Mouse (Mus musculus): ENCODE data around the gene Atp8b4. TPM values are rescaled to one million over a fixed set of nuclear protein-coding genes. Genes with fewer than 3 reads are reported as not detected.

Gene Atp8b4
- polyA plus RNA-seq, 1 experiment = 1.8 TPM

DNA sequence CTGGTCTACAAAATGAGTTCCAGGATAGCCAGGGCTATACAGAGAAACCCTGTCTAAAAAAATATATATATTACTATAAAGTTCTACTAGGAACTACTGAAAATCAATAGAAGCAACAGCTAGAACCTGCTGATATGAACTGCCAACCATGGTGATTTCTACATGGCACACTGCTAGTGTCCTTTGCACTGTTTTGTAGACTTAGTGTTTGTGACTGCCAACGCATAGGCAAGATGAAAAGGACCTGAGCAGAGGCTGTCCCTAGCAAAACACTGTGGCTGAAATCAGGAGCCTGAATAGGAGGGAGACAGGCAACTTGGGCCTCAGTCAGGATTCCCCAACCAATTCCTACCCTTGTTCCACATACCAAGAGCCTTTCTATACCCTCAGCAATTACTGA, 141.2 kb downstream of the Atp8b4 start:
- 87% methylated on average over 1 of the region's 1 CpGs for WGBS
- no peak for DNase-seq
- Histone ChIP-seq H3K4me3 (replicated peaks; ENCODE audit: extremely low read depth, low read depth, low read length) (no peak overlapping the region), H3K4me1 (ENCODE audit: control insufficient read depth, insufficient read depth, low read length) (no peaks in the 10 kb centered on the region)
- TF ChIP-seq CTCF (IDR thresholded peaks at IDR 0.05; ENCODE audit: insufficient read depth, low read length) = no peak
- no peak for TF ChIP-seq POLR2A (IDR thresholded peaks at IDR 0.05; ENCODE audit: borderline replicate concordance, extremely low read depth, low read depth, low read length)

GRCm38 (mm10) chr2:126358741-126359140, 141.7 kb downstream of the Atp8b4 start:
- no peak overlapping the region for H3K4me3 ChIP-seq (replicated peaks; ENCODE audit: extremely low read depth, low read depth, low read length)
- TF ChIP-seq POLR2A (IDR thresholded peaks at IDR 0.05; ENCODE audit: borderline replicate concordance, extremely low read depth, low read depth, low read length) (no peak), CTCF (IDR thresholded peaks at IDR 0.05; ENCODE audit: insufficient read depth, low read length) (no peak)
- no peak for DNase-seq
- WGBS = 89% methylated on average over 5 of the region's 5 CpGs
- H3K4me1 ChIP-seq (ENCODE audit: control insufficient read depth, insufficient read depth, low read length) = no peaks in the 10 kb centered on the region

DNA sequence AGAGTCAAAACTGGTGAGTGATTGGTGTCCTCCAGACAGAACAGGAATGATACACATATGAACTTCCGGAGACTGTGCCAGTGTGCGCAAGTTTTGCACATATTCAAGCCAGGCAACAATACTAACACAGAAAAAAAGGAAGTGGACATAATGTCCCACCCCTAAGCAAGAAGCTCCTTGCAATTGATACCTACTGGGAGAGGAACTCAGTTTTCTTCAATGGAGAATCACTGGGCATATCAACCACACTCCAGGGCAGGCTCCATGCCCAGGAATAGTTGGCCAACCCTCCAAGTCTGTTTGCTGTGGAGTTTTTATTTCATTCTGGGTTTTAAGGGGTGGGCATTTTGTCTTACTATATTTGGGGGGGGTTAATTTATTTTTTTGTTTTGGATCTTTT, 145.2 kb downstream of the Atp8b4 start:
- H3K4me3 ChIP-seq (replicated peaks; ENCODE audit: extremely low read depth, low read depth, low read length) = no peak overlapping the region
- H3K4me1 ChIP-seq (ENCODE audit: control insufficient read depth, insufficient read depth, low read length) = no peaks in the 10 kb centered on the region
- DNase-seq = no peak
- 88% methylated on average over 2 of the region's 2 CpGs for WGBS
- TF ChIP-seq POLR2A (IDR thresholded peaks at IDR 0.05; ENCODE audit: borderline replicate concordance, extremely low read depth, low read depth, low read length) (no peak), CTCF (IDR thresholded peaks at IDR 0.05; ENCODE audit: insufficient read depth, low read length) (no peak)

- no peak for DNase-seq
- TF ChIP-seq POLR2A (IDR thresholded peaks at IDR 0.05; ENCODE audit: borderline replicate concordance, extremely low read depth, low read depth, low read length) (no peak), CTCF (IDR thresholded peaks at IDR 0.05; ENCODE audit: insufficient read depth, low read length) (no peak)
- no peak overlapping the region for H3K4me3 ChIP-seq (replicated peaks; ENCODE audit: extremely low read depth, low read depth, low read length)
- no peaks in the 10 kb centered on the region for H3K4me1 ChIP-seq (ENCODE audit: control insufficient read depth, insufficient read depth, low read length)
- WGBS = 59% methylated on average over 1 of the region's 1 CpGs
These were observed 148.7 kb downstream of the Atp8b4 start for GRCm38 (mm10) chr2:126351811-126352210.

DNA sequence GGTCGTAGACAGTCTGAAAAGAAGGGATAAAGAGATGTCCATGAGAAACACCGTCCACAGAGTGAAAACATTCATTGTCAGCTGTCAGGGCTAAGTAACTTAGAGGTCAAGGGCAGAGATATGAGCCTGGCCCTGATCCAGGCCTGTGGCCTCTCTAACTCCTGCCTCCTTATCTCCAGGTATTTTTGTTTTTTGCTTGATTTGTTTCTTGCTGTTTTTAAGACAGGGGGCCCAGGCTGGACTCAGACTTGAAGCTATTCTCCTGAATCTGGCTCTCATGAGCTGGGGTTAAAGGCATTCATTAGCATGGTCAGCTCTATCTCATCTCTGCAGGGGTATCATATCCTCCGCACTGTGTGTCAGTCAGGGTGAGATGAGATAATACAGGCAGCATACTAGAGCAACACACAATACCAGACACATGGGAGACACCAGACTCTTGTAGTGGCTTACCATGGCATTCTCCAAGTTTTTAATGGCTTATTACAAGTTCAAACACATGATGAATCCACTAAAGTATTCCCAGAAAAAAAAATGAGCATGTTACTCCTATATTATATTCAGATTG, 157.4 kb downstream of the Atp8b4 start:
- TF ChIP-seq POLR2A (IDR thresholded peaks at IDR 0.05; ENCODE audit: borderline replicate concordance, extremely low read depth, low read depth, low read length) (no peak), CTCF (IDR thresholded peaks at IDR 0.05; ENCODE audit: insufficient read depth, low read length) (no peak)
- DNase-seq = no peak
- WGBS = 66% methylated on average over 3 of the region's 3 CpGs
- H3K4me3 ChIP-seq (replicated peaks; ENCODE audit: extremely low read depth, low read depth, low read length) = no peak overlapping the region
- no peaks in the 10 kb centered on the region for H3K4me1 ChIP-seq (ENCODE audit: control insufficient read depth, insufficient read depth, low read length)

DNA sequence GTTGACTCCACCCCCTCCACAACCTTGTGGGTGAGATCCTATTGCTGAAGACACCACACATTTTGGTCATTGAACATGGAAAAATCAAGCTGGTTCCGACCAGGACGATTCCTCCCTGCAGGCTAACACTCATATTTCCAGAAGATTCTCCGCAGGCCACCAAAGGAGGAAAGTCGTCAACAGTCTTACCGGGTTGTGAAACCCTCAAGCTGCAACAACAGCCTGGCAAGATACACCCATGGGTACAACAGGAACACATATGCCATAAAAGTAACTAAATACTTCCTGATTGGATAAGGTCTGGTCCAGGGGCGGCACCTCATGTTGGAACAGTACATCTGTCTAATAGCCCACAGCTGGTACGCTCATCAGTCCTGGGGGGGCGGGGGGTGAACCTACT, 159.0 kb downstream of the Atp8b4 start:
- WGBS = 85% methylated on average over 8 of the region's 8 CpGs
- no peaks in the 10 kb centered on the region for H3K4me1 ChIP-seq (ENCODE audit: control insufficient read depth, insufficient read depth, low read length)
- no peak for DNase-seq
- TF ChIP-seq CTCF (IDR thresholded peaks at IDR 0.05; ENCODE audit: insufficient read depth, low read length) (no peak), POLR2A (IDR thresholded peaks at IDR 0.05; ENCODE audit: borderline replicate concordance, extremely low read depth, low read depth, low read length) (no peak)
- H3K4me3 ChIP-seq (replicated peaks; ENCODE audit: extremely low read depth, low read depth, low read length) = no peak overlapping the region

GRCm38 (mm10) chr2:126340201-126340600, 160.3 kb downstream of the Atp8b4 start:
- TF ChIP-seq CTCF (IDR thresholded peaks at IDR 0.05; ENCODE audit: insufficient read depth, low read length) = no peak
- no peak for TF ChIP-seq POLR2A (IDR thresholded peaks at IDR 0.05; ENCODE audit: borderline replicate concordance, extremely low read depth, low read depth, low read length)
- Histone ChIP-seq H3K4me1 (ENCODE audit: control insufficient read depth, insufficient read depth, low read length) (no peaks in the 10 kb centered on the region), H3K4me3 (replicated peaks; ENCODE audit: extremely low read depth, low read depth, low read length) (no peak overlapping the region)
- WGBS = 88% methylated on average over 7 of the region's 7 CpGs
- no peak for DNase-seq

- H3K4me3 ChIP-seq (replicated peaks; ENCODE audit: extremely low read depth, low read depth, low read length) = no peak overlapping the region
- DNase-seq = no peak
These were observed 161.0 kb downstream of the Atp8b4 start for GRCm38 (mm10) chr2:126339516-126339915.

GRCm38 (mm10) chr2:126337143-126337542, 163.3 kb downstream of the Atp8b4 start:
- no peak for TF ChIP-seq CTCF (IDR thresholded peaks at IDR 0.05; ENCODE audit: insufficient read depth, low read length)
- no peak for TF ChIP-seq POLR2A (IDR thresholded peaks at IDR 0.05; ENCODE audit: borderline replicate concordance, extremely low read depth, low read depth, low read length)
- whole genome bisulfite sequencing = 81% methylated on average over 5 of the region's 5 CpGs

More at GRCm38 (mm10) chr2:126339516-126339915, 161.0 kb downstream of the Atp8b4 start:
- H3K4me1 ChIP-seq (ENCODE audit: control insufficient read depth, insufficient read depth, low read length) = no peaks in the 10 kb centered on the region
- TF ChIP-seq CTCF (IDR thresholded peaks at IDR 0.05; ENCODE audit: insufficient read depth, low read length) (no peak), POLR2A (IDR thresholded peaks at IDR 0.05; ENCODE audit: borderline replicate concordance, extremely low read depth, low read depth, low read length) (no peak)
- WGBS = 73% methylated on average over 8 of the region's 8 CpGs

DNA sequence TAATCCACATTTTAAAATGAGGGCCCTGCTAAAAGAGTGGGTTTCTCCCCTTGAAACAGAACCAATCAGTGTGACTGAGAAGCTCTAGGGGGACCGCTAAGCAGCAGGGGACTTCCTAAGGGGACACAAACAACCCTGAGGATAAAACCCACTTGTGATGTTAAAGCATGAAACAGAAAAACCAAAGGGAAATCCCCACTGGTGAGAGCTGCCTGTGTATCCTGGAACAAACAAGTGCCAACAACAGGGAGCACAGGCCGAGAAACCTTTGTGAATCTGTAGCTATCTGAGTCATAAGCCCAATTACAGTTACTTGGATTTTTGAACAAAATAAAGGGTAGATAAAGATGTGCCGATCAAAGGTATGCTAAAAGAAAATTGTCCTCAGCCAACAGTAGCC, 168.7 kb downstream of the Atp8b4 start:
- no peak for DNase-seq
- TF ChIP-seq CTCF (IDR thresholded peaks at IDR 0.05; ENCODE audit: insufficient read depth, low read length) (no peak), POLR2A (IDR thresholded peaks at IDR 0.05; ENCODE audit: borderline replicate concordance, extremely low read depth, low read depth, low read length) (no peak)
- WGBS = 92% methylated on average over 3 of the region's 3 CpGs
- no peak overlapping the region for H3K4me3 ChIP-seq (replicated peaks; ENCODE audit: extremely low read depth, low read depth, low read length)
- no peaks in the 10 kb centered on the region for H3K4me1 ChIP-seq (ENCODE audit: control insufficient read depth, insufficient read depth, low read length)

More at GRCm38 (mm10) chr2:126337143-126337542, 163.3 kb downstream of the Atp8b4 start:
- DNase-seq = no peak
- H3K4me3 ChIP-seq (replicated peaks; ENCODE audit: extremely low read depth, low read depth, low read length) = no peak overlapping the region
- no peaks in the 10 kb centered on the region for H3K4me1 ChIP-seq (ENCODE audit: control insufficient read depth, insufficient read depth, low read length)
